Mouse (Mus musculus) stomach, embryonic 16.5 days (tissue): ENCODE measurements around the gene Ets1. TPM values are rescaled to one million over a fixed set of nuclear protein-coding genes. Genes with fewer than 3 reads are reported as not detected.

Experiments
- ATAC-seq: fragments of 200-750 bp; cut with Nextera tagmentation; 2 replicates; pipeline ENCODE4 v1.8.0; 2017; ENCODE audit warnings: moderate number of reproducible peaks, moderate TSS enrichment; ENCODE audit not compliant: insufficient read depth, low FRiP score
- H3K27ac ChIP-seq: fragments of 300-500 bp; sonication (generic); 2 replicates; pipeline ENCODE4 v1.5.1; 2014; ENCODE audit warnings: low read length
- H3K27me3 ChIP-seq: fragments of 300-500 bp; sonication (generic); 2 replicates; pipeline ENCODE4 v1.6.1; 2014; ENCODE audit warnings: low read length, control low read depth, mixed read lengths; ENCODE audit not compliant: control insufficient read depth, insufficient read depth
- H3K36me3 ChIP-seq: fragments of 300-500 bp; sonication (generic); 2 replicates; pipeline ENCODE4 v1.6.1; 2014; ENCODE audit warnings: low read length; ENCODE audit not compliant: control insufficient read depth, insufficient read depth
- H3K4me1 ChIP-seq: fragments of 300-500 bp; sonication (generic); 2 replicates; pipeline ENCODE4 v1.6.1; 2014; ENCODE audit warnings: low read length, control low read depth, mixed read lengths; ENCODE audit not compliant: control insufficient read depth, insufficient read depth
- H3K4me2 ChIP-seq: fragments of 300-500 bp; sonication (generic); 2 replicates; pipeline ENCODE4 v1.6.1; 2014; ENCODE audit warnings: low read depth, low read length, mixed read lengths
- H3K4me3 ChIP-seq: fragments of 300-500 bp; sonication (generic); replicated peaks from 2 replicates; pipeline ENCODE4 v1.5.1; 2014; ENCODE audit warnings: mild to moderate bottlenecking, low read length
- H3K9ac ChIP-seq: fragments of 300-500 bp; sonication (generic); 2 replicates; pipeline ENCODE4 v1.6.1; 2014; ENCODE audit warnings: low read length
- H3K9me3 ChIP-seq: fragments of 300-500 bp; sonication (generic); replicated peaks from 2 replicates; pipeline ENCODE4 v1.6.1; 2016; ENCODE audit warnings: low read length, control low read depth; ENCODE audit not compliant: control insufficient read depth
- WGBS: fragments of 180-500 bp; shearing (Covaris S2); extraction: QIAGEN DNeasy Blood & Tissue Kit; methylation state at CpG from one replicate; pipeline ENCODE4 v1.1.7; 2014; 5-methylcytosine and 5-hydroxymethylcytosine counted together
- polyA plus RNA-seq: library from polyadenylated mRNA; unstranded; fragments of >200 nt; fragmentation: Nextera tagmentation; extraction: Ambion mirVana; gene quantifications from 2 replicates; pipeline ENCODE4 v1.2.1, GENCODE M21; 2015

The Ets1 gene
- polyA plus RNA-seq, 1 experiment from 2014 or later: 43.7 TPM

DNA sequence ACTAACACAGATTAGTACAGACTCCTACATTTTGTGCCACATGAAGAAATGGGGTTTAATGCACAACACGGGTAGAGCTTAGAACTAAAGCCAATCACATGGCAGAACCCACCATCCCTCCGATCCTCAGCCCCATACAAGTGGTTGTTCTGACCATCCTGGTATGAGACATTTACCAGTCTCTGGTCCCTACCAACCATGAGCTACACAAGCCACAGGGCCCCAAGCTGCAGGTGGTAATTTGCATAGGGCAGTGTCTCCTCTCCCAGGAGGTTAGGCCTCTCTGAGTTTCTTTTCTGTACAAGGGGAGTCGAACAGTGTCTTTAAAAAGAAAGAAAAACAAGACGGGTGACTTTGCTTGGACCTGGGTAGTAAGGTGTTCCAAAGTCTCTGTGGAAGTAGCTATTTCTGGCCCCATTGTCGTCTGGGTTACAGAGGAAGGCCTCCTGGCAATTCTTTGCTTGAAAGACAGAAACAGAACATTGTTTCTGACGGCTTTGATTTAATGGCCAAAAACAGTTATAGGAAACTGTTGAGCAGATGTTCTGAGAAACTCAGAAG, 23.1 kb upstream of the Ets1 start:
- Histone ChIP-seq H3K4me1 (no peaks in the 10 kb centered on the region), H3K27ac (peak overlapping the region; percentile 4; the same call in 1 of the 2 replicates), H3K27me3 (no peaks in the 10 kb centered on the region), H3K9me3 (no peaks in the 10 kb centered on the region), H3K36me3 (no peaks in the 10 kb centered on the region), H3K4me3 (no peak overlapping the region), H3K9ac (no peak overlapping the region), H3K4me2 (no peak overlapping the region)
- ATAC-seq: no peak
- 52% methylated on average over 6 of the region's 6 CpGs for WGBS

DNA sequence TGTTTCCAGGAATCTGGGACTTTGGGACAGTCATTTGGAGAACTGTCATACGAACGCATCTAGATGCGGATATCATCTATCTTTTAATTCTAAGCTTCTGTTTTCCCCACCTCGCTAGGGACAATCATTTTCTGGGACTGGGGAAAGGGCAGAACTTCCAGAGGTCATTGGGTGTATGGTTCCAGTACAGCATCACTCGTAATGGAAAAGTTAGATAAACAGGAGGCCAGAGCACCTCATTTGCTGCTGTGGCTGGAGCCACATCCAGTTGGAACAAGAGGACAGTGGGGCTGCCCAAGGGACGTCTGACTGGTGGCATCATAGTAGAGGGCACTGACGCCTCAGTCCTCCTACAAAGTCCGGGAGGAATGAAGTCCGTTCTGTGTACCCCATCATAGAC, 21.8 kb upstream of the Ets1 start:
- H3K4me2 ChIP-seq: no peak overlapping the region
- no peak overlapping the region for H3K4me3 ChIP-seq
- H3K27ac ChIP-seq: no peak overlapping the region
- no peak overlapping the region for H3K9ac ChIP-seq
- WGBS: 85% methylated on average over 9 of the region's 9 CpGs
- H3K9me3 ChIP-seq: no peaks in the 10 kb centered on the region
- ATAC-seq: no peak
- H3K27me3 ChIP-seq: no peaks in the 10 kb centered on the region
- H3K4me1 ChIP-seq: no peaks in the 10 kb centered on the region
- no peaks in the 10 kb centered on the region for H3K36me3 ChIP-seq

DNA sequence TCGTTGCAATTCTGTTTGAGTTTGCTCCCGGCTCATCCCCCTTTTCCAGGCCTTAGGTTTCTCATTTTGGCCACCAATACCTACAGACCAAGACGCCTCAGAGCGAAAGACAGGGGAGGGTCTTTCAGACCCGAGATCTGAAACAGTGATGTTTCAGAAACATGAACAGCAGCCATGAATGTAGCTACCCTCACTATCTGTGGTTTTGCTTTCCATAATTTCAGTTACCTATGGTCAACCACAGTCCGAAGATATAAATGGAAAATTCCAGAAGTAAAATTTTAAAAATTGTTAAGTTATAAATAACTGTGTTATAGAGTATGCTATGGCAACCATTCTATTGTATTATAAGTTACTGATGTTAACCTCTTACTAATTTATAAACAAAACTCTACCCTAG, 20.6 kb upstream of the Ets1 start:
- Histone ChIP-seq H3K4me3 (no peak overlapping the region), H3K27me3 (no peaks in the 10 kb centered on the region), H3K9me3 (no peaks in the 10 kb centered on the region), H3K27ac (no peak overlapping the region), H3K9ac (no peak overlapping the region), H3K4me1 (no peaks in the 10 kb centered on the region), H3K36me3 (no peaks in the 10 kb centered on the region), H3K4me2 (no peak overlapping the region)
- no peak for ATAC-seq
- WGBS: 87% methylated on average over 6 of the region's 6 CpGs

DNA sequence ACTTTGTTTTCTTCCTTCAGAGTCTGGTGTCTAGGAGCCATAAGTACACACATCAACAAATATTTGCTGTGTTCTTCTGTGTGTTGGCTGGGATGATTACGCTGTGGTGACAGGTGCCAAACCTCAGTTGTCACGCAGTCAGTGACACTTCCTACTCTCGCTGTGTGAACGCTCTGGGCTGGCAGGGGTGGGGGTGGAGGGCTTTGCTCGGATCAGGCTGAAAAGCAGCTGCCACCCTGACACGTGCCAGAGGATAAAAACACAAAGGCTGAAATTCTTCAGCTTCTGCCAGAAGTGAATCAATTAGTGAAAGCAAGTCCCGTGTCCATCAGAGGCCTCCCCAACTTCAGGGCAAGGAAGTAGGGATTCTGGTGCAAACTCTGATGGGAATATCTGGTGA, 20.0 kb upstream of the Ets1 start:
- no peak overlapping the region for H3K4me3 ChIP-seq
- no peak overlapping the region for H3K4me2 ChIP-seq
- no peaks in the 10 kb centered on the region for H3K36me3 ChIP-seq
- no peak for ATAC-seq
- no peaks in the 10 kb centered on the region for H3K9me3 ChIP-seq
- H3K9ac ChIP-seq: no peak overlapping the region
- WGBS: 26% methylated on average over 7 of the region's 7 CpGs
- H3K27me3 ChIP-seq: no peaks in the 10 kb centered on the region
- no peaks in the 10 kb centered on the region for H3K4me1 ChIP-seq
- H3K27ac ChIP-seq: no peak overlapping the region

DNA sequence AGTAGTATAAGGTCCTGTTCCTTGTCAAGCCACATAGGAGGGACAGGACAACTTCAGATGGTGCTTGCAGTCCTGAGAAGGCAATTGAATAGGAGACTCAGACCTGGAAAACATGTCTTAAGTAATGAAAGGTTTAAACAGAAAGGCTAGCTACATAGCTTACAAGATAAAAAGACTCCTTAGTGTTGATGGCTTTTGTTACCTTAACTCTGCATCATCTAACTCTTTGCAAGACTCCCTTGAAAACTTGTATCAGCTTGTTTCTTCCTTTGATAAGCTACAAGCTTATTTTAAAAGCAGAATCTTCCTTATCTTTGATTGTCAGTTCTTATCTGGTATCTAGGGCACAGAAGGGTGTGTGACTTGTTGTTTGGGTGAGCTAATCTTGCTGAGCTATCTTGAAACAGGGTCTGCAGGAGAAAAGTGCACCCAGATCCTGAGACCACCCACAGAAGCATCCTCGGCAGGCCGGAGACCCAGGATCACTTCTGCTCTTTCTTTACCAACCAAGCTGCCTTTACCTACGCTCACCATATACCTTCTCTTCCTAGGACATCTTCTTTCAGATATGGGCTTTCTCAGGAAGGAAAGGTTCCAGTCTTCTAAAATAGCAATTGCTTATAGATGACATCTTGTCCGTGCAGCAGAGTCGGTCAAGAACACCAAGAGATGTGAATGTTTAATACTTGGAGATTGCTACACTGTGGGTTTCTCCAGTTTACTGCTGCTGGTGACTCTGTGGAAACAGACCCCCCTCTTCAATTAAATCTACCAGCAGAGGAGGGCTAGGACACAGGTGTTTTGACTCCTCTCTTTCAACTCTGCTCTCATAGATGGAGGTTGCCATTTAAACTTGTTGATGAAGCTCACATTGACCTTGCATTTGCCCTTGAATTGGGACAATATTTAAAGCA, 19.2 kb upstream of the Ets1 start:
- no peaks in the 10 kb centered on the region for H3K4me1 ChIP-seq
- 77% methylated on average over 5 of the region's 5 CpGs for WGBS
- no peak overlapping the region for H3K9ac ChIP-seq
- ATAC-seq: no peak
- no peaks in the 10 kb centered on the region for H3K27me3 ChIP-seq
- H3K36me3 ChIP-seq: no peaks in the 10 kb centered on the region
- no peak overlapping the region for H3K27ac ChIP-seq
- H3K4me3 ChIP-seq: no peak overlapping the region
- no peak overlapping the region for H3K4me2 ChIP-seq
- no peaks in the 10 kb centered on the region for H3K9me3 ChIP-seq

DNA sequence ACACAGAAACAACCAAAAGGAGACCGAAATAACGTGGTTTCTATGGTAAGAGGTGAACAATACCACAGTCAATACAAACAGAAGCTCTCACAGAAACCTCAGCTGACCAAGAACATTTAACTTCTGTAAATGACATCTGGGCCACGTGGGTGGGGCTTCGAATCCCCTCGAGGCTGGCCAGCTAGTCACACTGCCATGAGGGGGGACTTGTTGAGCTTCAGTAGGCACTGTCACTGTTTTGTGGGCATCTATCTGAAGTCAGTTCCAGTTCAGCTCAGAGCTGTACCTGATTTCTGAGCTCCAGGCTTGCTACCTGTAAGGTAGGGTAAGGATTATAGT, 18.6 kb upstream of the Ets1 start:
- Histone ChIP-seq H3K27me3 (no peaks in the 10 kb centered on the region), H3K4me2 (no peak overlapping the region), H3K9me3 (no peaks in the 10 kb centered on the region), H3K4me3 (no peak overlapping the region), H3K9ac (no peak overlapping the region), H3K27ac (no peak overlapping the region), H3K4me1 (no peaks in the 10 kb centered on the region), H3K36me3 (no peaks in the 10 kb centered on the region)
- ATAC-seq: no peak
- WGBS: 43% methylated on average over 5 of the region's 5 CpGs

DNA sequence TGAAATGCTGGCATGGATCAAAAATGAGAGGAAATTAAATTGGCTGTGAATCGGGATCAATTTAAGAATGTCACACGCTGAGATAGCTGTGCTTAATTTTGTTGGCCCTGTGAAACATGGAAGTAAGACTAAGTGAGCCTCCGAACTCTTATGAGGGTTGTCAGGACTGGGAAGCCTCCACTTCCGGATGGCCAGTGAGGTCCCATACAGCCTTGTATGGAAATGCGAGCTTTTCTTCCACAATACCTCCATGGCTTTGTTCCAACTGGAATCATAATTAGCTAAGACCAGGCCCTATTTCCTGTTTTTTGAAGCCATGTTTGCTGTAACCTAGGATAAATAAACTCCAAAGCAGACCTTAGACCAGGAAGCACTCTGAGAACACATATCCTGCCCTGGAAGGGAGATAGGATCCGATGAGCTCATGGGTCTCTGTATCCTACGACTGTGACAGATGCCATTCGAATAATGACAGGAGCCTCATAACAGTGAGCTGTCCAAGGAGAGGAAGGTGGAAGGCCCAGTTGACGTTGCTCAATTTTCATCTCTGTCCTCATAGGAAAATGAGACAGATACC, 17.4 kb upstream of the Ets1 start:
- Histone ChIP-seq H3K4me2 (no peak overlapping the region), H3K9ac (no peak overlapping the region), H3K9me3 (no peaks in the 10 kb centered on the region), H3K27ac (no peak overlapping the region), H3K4me3 (no peak overlapping the region), H3K36me3 (no peaks in the 10 kb centered on the region), H3K27me3 (no peaks in the 10 kb centered on the region), H3K4me1 (no peaks in the 10 kb centered on the region)
- ATAC-seq: no peak
- 83% methylated on average over 9 of the region's 9 CpGs for WGBS

DNA sequence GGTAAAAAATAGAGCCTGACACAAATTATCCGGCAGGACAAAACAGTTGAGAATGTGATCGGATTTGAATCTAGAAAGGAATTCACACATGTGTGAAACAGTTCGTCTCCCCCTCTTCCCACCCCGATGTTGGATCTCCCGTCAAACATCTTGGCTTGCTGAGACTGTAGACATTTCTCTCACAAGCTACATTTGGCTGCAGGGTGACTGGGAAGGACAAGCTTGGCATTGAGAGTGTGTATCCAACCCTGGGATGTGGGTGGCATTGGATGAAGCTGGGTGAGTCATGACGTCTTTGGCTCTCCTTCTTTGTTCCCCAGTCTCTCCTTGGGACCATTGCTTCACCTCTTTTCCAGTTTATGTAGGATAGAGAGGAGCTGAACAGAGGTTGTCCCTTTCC, 16.4 kb upstream of the Ets1 start:
- Histone ChIP-seq H3K4me2 (no peak overlapping the region), H3K27ac (no peak overlapping the region), H3K4me1 (no peaks in the 10 kb centered on the region), H3K36me3 (no peaks in the 10 kb centered on the region), H3K27me3 (no peaks in the 10 kb centered on the region), H3K9me3 (no peaks in the 10 kb centered on the region), H3K4me3 (no peak overlapping the region), H3K9ac (no peak overlapping the region)
- ATAC-seq: no peak
- 82% methylated on average over 6 of the region's 6 CpGs for WGBS

DNA sequence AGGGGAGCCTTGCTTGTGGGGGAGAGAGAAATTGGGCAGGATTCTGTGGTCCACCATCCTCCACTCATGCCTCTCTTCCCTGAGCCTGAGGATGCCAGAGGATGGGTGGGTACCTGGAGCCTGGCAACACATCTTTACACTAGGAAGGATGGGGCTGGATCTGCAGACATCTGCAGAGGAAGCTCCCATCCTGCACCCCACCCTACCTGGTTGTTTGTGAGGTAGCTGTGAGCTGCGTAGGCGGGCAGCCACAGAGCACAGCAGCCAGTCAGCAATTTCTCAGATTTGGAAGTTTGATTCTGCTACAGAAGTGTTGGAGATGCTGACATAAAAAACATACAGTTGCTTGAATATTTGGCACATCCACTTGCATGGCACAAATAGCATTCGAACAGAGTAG, 15.6 kb upstream of the Ets1 start:
- Histone ChIP-seq H3K4me3 (no peak overlapping the region), H3K27ac (no peak overlapping the region), H3K9ac (no peak overlapping the region), H3K4me1 (no peaks in the 10 kb centered on the region), H3K27me3 (no peaks in the 10 kb centered on the region), H3K9me3 (no peaks in the 10 kb centered on the region), H3K36me3 (no peaks in the 10 kb centered on the region), H3K4me2 (no peak overlapping the region)
- no peak for ATAC-seq
- WGBS: 90% methylated on average over 3 of the region's 3 CpGs
